Mouse (Mus musculus) limb, embryonic 13.5 days (tissue): ENCODE measurements around the gene Cmtm7. TPM values are rescaled to one million over a fixed set of nuclear protein-coding genes. Genes with fewer than 3 reads are reported as not detected.
"Not testable (repeated sequence)": the region's sequence is repeated elsewhere in the genome, so short reads cannot be mapped to it uniquely, and the experiment has no call there.

ENCODE experiments used
- ATAC-seq: fragments of 200-750 bp; cut with Nextera tagmentation; 2 replicates; pipeline ENCODE4 v1.8.0; 2017; ENCODE audit warnings: low read depth, moderate number of reproducible peaks, moderate TSS enrichment; ENCODE audit not compliant: low FRiP score
- H3K27ac ChIP-seq: fragments of 300-500 bp; sonication (generic); 2 replicates; pipeline ENCODE4 v1.5.1; 2015; ENCODE audit warnings: inconsistent platforms, mild to moderate bottlenecking, moderate library complexity
- H3K27me3 ChIP-seq: fragments of 300-500 bp; sonication (generic); 2 replicates; pipeline ENCODE4 v1.6.1; 2015; ENCODE audit warnings: mild to moderate bottlenecking, inconsistent platforms
- H3K36me3 ChIP-seq: fragments of 300-500 bp; sonication (generic); 2 replicates; pipeline ENCODE4 v1.6.1; 2015; ENCODE audit warnings: inconsistent platforms, mild to moderate bottlenecking, moderate library complexity
- H3K4me1 ChIP-seq: fragments of 300-500 bp; sonication (generic); 2 replicates; pipeline ENCODE4 v1.6.1; 2015; ENCODE audit warnings: inconsistent platforms
- H3K4me2 ChIP-seq: fragments of 300-500 bp; sonication (generic); replicated peaks from 2 replicates; pipeline ENCODE4 v1.6.1; 2015; ENCODE audit warnings: inconsistent platforms, mild to moderate bottlenecking, moderate library complexity
- H3K4me3 ChIP-seq: fragments of 300-500 bp; sonication (generic); 2 replicates; pipeline ENCODE4 v1.5.1; 2015; ENCODE audit warnings: moderate library complexity, mild to moderate bottlenecking, inconsistent platforms
- H3K9ac ChIP-seq: fragments of 300-500 bp; sonication (generic); 2 replicates; pipeline ENCODE4 v1.6.1; 2015; ENCODE audit warnings: mild to moderate bottlenecking, inconsistent platforms
- H3K9me3 ChIP-seq: fragments of 300-500 bp; sonication (generic); 2 replicates; pipeline ENCODE4 v1.6.1; 2016; ENCODE audit warnings: inconsistent platforms
- WGBS: fragments of 180-500 bp; shearing (Covaris S2); methylation state at CpG from one replicate; pipeline ENCODE4 v1.1.7; 2015; 5-methylcytosine and 5-hydroxymethylcytosine counted together
- polyA plus RNA-seq: library from polyadenylated mRNA; unstranded; fragments of >200 nt; fragmentation: Nextera tagmentation; extraction: Ambion mirVana; gene quantifications from 2 replicates; pipeline ENCODE4 v1.2.1, GENCODE M21; 2015

The Cmtm7 gene
- polyA plus RNA-seq, 1 experiment from 2014 or later: 110 TPM

- 67% methylated on average over 12 of the region's 12 CpGs for WGBS
- no peak for ATAC-seq
- peak overlapping the region; percentile 87 for H3K9ac ChIP-seq
- H3K36me3 ChIP-seq: no peaks in the 10 kb centered on the region
- peak overlapping the region; percentile 83 for H3K4me3 ChIP-seq
- peaks cover 22% of the 10 kb centered on the region for H3K4me1 ChIP-seq
- H3K4me2 ChIP-seq: peak overlapping the region; percentile 64
- no peaks in the 10 kb centered on the region for H3K27me3 ChIP-seq
- H3K9me3 ChIP-seq: no peaks in the 10 kb centered on the region
- H3K27ac ChIP-seq: no peak overlapping the region
Observed at GRCm38 (mm10) chr9:114731871-114732682, 49.6 kb downstream of the Cmtm7 start.

GRCm38 (mm10) chr9:114731011-114731755, 50.5 kb downstream of the Cmtm7 start, which contains the start of gene Cmtm6:
Cmtm6 (plus strand) TSS chr9:114731116.
- ATAC-seq: peak; percentile 93
- no peaks in the 10 kb centered on the region for H3K36me3 ChIP-seq
- peaks cover 17% of the 10 kb centered on the region for H3K4me1 ChIP-seq
- H3K9me3 ChIP-seq: no peaks in the 10 kb centered on the region
- WGBS: under 1% methylated on average over 53 of the region's 53 CpGs
- H3K27me3 ChIP-seq: no peaks in the 10 kb centered on the region
- peak within 1 kb of the TSS; percentile 92 for H3K27ac ChIP-seq
- peak within 1 kb of the TSS; percentile 87 for H3K9ac ChIP-seq
- peak within 1 kb of the TSS; percentile 83 for H3K4me3 ChIP-seq
- H3K4me2 ChIP-seq: peak within 1 kb of the TSS; percentile 64

- Histone ChIP-seq H3K36me3 (peaks cover 4% of the 10 kb centered on the region), H3K4me2 (peak overlapping the region; percentile 64), H3K9me3 (no peaks in the 10 kb centered on the region), H3K27ac (no peak overlapping the region), H3K9ac (no peak overlapping the region), H3K4me3 (peak overlapping the region; percentile 83), H3K4me1 (peaks cover 17% of the 10 kb centered on the region), H3K27me3 (no peaks in the 10 kb centered on the region)
- WGBS: 37% methylated on average over 27 of the region's 30 CpGs
- no peak for ATAC-seq
Observed at GRCm38 (mm10) chr9:114729911-114730805, 51.5 kb downstream of the Cmtm7 start.

GRCm38 (mm10) chr9:114728432-114728831, 53.2 kb downstream of the Cmtm7 start:
- H3K9me3 ChIP-seq, ATAC-seq, H3K27ac ChIP-seq, H3K27me3 ChIP-seq, H3K4me2 ChIP-seq, H3K9ac ChIP-seq, H3K4me3 ChIP-seq: not testable (repeated sequence)
- H3K4me1 ChIP-seq: peaks cover 16% of the 10 kb centered on the region
- 42% methylated on average over 2 of the region's 2 CpGs for WGBS
- peaks cover 20% of the 10 kb centered on the region for H3K36me3 ChIP-seq

GRCm38 (mm10) chr9:114727315-114727714, 54.3 kb downstream of the Cmtm7 start:
- 10% methylated on average over 3 of the region's 3 CpGs for WGBS
- Histone ChIP-seq H3K9me3 (no peaks in the 10 kb centered on the region), H3K4me2 (no peak overlapping the region), H3K4me3 (no peak overlapping the region), H3K9ac (no peak overlapping the region), H3K4me1 (peaks cover 7% of the 10 kb centered on the region), H3K27ac (no peak overlapping the region), H3K27me3 (no peaks in the 10 kb centered on the region), H3K36me3 (peaks cover 31% of the 10 kb centered on the region)
- ATAC-seq: no peak

- Histone ChIP-seq H3K4me1 (no peaks in the 10 kb centered on the region), H3K4me2 (no peak overlapping the region), H3K27ac (no peak overlapping the region), H3K36me3 (peaks cover 98% of the 10 kb centered on the region), H3K9ac (no peak overlapping the region), H3K27me3 (no peaks in the 10 kb centered on the region), H3K4me3 (no peak overlapping the region), H3K9me3 (no peaks in the 10 kb centered on the region)
- WGBS: 76% methylated on average over 18 of the region's 18 CpGs
- no peak for ATAC-seq
Observed at GRCm38 (mm10) chr9:114716677-114717331, 64.9 kb downstream of the Cmtm7 start.

- no peak overlapping the region for H3K4me3 ChIP-seq
- H3K36me3 ChIP-seq: peaks cover 83% of the 10 kb centered on the region
- H3K4me2 ChIP-seq: no peak overlapping the region
- ATAC-seq: no peak
- H3K9ac ChIP-seq: no peak overlapping the region
- H3K4me1 ChIP-seq: no peaks in the 10 kb centered on the region
- H3K9me3 ChIP-seq: no peaks in the 10 kb centered on the region
- 90% methylated on average over 7 of the region's 7 CpGs for WGBS
- no peak overlapping the region for H3K27ac ChIP-seq
- no peaks in the 10 kb centered on the region for H3K27me3 ChIP-seq
Observed at GRCm38 (mm10) chr9:114713481-114713880, 68.2 kb downstream of the Cmtm7 start.

GRCm38 (mm10) chr9:114710345-114710744, 71.3 kb downstream of the Cmtm7 start:
- Histone ChIP-seq H3K27ac (no peak overlapping the region), H3K36me3 (peaks cover 82% of the 10 kb centered on the region), H3K9me3 (no peaks in the 10 kb centered on the region), H3K4me3 (no peak overlapping the region), H3K27me3 (no peaks in the 10 kb centered on the region), H3K4me2 (no peak overlapping the region), H3K4me1 (no peaks in the 10 kb centered on the region), H3K9ac (no peak overlapping the region)
- 78% methylated on average over 7 of the region's 7 CpGs for whole genome bisulfite sequencing
- ATAC-seq: no peak

GRCm38 (mm10) chr9:114707805-114708204, 73.9 kb downstream of the Cmtm7 start:
- ATAC-seq: no peak
- no peaks in the 10 kb centered on the region for H3K9me3 ChIP-seq
- H3K36me3 ChIP-seq: peaks cover 69% of the 10 kb centered on the region
- WGBS: 98% methylated on average over 4 of the region's 4 CpGs
- no peak overlapping the region for H3K4me3 ChIP-seq
- H3K9ac ChIP-seq: no peak overlapping the region
- no peaks in the 10 kb centered on the region for H3K27me3 ChIP-seq
- no peak overlapping the region for H3K4me2 ChIP-seq
- H3K27ac ChIP-seq: no peak overlapping the region
- H3K4me1 ChIP-seq: no peaks in the 10 kb centered on the region
